Mouse (Mus musculus): Measurements from ENCODE around the gene Wdr35.

GRCm38 (mm10) chr12:8993231-8993630 lies 19.5 kb downstream of the Wdr35 start:
- TF ChIP-seq CTCF (IDR thresholded peaks at IDR 0.05; ENCODE audit: extremely low read depth, insufficient read length, insufficient replicate concordance, low read depth, low read length), result no peak
- no peak for TF ChIP-seq POLR2A (IDR thresholded peaks at IDR 0.05; ENCODE audit: low read depth, low read length)
